Mouse (Mus musculus): ENCODE results near the gene Xpo1.
A peak's percentile ranks its signal among the peaks of the same experiment; 100 is the strongest.
"Not testable (repeated sequence)": the region's sequence is repeated elsewhere in the genome, so short reads cannot be mapped to it uniquely, and the experiment has no call there.

Xpo1 gene

DNA sequence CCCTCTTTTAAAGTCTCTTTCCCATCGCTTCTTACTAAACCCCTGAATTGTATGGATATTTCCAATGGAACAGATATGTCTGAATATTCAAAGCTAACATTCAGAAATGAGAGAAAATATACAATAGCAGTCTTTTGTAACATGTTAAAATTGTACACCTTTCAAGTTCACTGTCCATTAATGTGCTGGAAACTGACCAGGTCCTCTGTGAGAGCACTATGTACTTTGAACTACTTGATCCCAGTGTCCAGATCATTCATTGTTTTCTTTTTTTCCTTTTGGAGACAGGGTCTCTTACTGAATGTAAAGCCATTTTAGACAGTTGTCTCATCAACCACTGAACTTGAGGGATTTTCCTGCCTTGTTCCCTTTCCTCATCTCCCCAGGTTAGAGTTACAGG, 47.3 kb downstream of the Xpo1 start:
- DNase-seq: no peak

DNA sequence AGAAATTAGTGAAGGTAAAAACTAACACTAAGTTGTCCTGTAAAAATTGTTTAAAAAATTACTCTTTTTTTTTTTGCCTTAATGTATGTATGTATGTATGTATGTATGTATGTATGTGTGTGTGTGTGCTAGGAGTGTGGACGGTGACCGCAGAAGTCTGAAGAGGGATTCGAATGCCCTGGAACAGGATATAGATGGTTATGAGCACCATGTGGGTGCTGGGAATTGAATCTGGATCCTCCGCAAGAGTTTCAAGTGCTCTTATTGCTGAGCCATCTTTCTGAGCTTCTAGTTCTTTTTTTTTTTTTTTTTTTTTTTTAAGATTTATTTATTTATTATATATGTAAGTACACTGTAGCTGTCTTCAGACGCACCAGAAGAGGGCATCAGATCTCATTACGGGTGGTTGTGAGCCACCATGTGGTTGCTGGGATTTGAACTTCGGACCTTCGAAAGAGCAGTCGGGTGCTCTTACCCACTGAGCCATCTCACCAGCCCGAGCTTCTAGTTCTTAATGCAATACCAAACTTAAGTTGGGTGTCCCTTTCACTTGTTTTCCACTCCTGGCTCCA, 49.3 kb downstream of the Xpo1 start:
- not testable (repeated sequence) for DNase-seq

DNA sequence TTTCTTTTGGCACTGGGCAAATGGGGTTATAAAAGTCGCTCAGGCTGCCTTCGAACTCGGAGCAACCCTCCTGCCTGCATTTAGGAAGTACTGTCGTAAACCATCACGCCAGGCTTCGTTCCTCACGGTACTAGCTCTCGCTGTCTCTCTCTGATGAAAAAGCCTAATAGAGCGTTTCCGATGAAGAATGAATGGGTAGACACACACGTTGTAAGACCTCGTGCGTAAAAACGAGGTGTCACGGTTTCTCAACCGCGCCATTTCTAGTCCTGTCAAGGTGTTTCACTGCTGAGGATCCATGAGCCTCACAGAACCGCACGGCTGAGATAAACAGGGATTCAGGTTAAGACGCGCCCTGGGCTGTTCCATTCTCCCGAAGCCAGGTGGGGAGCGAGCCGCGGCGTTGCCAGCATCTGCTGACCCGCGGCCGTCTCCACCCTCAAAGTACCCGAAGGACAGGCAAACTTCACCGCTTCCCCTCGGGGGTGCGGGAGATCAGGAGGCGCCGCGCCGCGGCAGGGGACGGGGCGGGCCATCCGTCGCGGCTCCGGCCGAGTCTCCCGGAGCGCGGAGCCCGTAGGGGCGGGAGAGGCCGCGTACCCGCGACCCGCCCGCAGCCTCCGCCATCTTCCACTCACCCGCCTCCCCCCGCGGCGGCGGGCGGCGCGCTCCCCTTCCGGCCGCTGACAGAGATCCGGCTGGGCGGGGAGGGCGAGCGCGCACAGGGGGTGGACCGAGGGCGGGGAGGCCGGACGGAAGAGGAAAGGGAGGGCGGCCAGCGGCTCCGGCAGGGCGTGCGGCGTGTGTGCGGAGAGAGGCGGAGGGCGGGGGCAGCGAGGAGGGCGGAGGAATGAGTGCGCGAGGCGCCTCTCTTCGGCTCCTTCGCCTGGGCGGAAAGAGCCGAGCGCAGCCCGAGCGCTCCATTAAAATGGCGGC, 50.1 kb downstream of the Xpo1 start:
- DNase-seq: peak; percentile 98 to 99

DNA sequence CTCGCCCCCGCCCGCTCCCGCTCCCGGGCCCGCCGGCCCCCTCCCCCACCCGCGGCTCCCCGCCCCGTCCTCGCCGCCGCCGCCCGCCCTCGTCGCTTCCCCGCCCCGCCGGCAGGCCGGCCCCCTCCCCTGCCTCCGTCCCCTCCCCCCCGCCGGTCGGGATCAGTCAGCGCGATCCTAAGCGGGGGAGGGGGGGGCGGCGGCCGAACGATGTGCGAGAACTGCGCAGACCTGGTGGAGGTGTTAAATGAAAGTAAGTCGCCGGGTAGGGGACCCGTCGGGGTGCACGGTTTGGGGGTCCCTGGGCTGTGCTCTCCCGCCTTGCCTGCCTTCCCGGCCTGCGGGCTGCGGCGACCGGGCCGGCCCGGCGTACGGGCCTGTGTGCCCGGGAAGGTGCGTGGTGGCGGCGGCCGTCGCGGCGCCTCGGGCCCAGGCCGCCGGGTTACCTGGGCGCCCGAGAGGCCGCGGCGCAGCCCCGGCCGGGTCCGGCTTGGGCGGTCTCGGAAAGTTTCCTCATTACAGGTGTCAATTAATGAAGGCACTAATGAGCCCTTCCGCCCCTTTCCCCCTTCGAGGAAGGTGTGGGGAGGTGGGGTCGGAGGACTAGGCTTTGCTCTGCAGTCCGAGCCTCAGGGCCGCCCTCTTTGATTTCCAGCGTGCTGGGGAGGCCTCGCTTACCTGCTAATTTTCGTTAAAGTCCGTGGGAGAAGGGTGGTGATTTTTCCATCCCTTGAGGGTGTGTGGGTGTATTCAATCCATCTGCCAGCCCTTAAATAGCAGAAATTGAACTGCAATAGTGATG, 51.1 kb downstream of the Xpo1 start, which contains the start of gene Usp34:
Gene Usp34, plus strand, starts transcription at position 132 of the 802 bp plus-strand sequence.
- DNase-seq: peak; percentile 89 to 92

DNA sequence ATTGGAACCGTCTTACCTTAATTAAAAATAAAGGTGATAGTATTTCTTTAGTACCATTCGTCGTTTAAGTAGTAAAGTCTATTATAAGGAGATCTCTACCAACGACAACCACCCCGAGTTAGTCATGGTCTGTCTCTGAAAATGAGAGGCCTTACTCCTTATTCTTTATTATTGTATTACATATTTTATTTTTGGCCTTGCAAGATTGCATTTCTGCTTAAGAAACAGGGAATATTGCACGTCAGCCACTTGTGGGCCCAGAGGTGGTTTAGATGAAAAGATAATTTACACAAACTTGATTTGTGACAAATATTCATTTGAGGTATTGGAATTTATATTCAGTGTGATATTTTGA, 51.7 kb downstream of the Xpo1 start:
- DNase-seq: no peak

DNA sequence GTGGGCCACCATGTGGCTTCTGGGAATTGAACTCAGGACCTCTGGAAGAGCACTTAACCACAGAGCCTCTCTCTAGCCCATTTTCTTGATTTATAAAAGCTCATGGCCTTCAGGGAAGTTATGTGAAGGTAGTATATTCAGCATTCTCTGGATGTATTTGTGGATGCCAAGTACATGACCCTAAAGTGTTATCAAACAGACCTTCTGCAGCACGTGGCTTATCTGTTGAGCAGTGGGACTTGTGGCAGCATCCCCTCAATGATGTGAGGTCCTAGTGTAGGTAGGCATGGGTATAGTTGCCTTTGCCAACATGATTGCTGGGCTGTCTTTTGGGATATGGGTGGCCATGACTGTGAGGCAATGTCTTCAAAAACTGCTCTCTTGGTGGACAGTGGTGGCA, 57.7 kb downstream of the Xpo1 start:
- no peak for DNase-seq

DNA sequence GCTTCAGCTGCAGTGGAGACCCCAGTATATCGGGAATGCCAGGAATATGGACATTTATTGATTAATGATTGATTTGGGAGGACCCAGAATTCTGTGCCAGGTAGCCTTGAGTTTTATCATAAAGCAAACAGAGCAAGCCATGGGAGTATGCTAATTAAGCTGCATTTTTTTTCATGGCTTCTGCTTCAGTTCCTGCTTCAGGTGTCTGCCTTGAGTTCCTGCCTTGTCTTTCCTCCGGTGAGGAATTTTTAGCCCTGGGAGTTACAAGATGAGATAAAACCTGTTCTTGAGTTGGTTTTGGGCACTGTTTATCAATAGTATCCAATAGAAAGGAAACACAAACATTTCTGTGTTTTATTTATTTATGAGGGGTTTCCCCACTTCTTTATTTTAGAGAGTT, 73.6 kb downstream of the Xpo1 start:
- no peak for DNase-seq

DNA sequence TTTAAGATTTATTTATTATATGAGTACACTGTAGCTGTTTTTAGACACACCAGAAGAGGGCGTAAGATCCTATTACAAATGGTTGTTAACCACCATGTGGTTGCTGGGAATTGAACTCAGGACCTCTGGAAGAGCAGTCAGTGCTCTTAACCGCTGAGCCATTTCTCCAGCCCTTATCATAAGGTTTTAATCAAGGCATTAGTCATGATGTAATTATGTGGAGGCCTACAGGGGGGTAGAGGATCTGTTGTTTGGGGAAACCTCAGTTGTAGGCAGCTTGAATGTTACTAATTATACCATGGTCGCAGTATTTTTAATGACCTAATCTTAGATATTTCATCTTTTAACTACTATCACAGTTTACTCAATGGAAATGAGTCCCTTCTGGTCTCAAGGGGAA, 76.3 kb downstream of the Xpo1 start:
- DNase-seq: no peak

DNA sequence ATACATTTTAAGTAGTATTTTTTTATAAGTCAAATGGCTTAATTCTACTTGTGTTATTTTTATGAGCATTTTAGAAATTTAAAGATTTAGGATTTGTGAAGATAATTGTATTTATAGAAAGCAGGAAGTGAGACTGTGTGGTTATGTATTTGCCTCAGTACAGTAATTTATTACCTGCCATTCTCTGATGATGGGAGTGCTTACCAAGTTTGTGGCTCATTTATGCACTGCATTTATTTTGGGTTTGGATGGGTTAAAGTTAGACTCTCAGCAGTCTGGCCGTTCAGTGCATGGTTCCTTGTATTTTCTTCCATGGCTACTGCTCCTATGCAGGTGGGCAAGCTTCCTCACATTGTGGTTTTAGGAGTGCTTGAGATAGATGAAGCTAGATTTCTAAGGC, 79.3 kb downstream of the Xpo1 start:
- no peak for DNase-seq
